Mouse (Mus musculus): ENCODE measurements around the gene Tmeff2. TPM values are rescaled to one million over a fixed set of nuclear protein-coding genes. Genes with fewer than 3 reads are reported as not detected.

The Tmeff2 gene
- polyA plus RNA-seq, 1 experiment from 2014 or later = 6.4 TPM

DNA sequence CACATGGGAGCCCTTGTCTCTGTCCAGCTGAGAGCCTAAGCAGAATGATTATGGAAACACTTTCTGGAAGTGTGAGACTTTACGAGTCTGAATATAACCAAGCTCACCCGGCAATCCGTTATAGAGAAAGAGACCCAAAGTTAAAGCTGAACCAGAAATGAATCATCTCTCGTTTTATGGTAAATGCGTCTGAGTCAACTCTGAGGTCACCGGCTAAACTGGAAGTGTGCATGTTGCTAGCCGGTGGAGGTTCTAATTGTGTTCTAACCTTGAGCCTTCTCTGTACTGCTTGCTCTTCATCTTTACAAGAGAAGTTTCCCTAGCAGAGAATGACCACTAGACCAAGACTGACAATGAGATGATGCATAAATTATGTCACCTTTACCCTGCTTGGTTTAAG, 316.8 kb downstream of the Tmeff2 start:
- no peak for ATAC-seq (ENCODE audit: insufficient number of reproducible peaks, insufficient read depth, low FRiP score, low TSS enrichment, low read depth)
- Histone ChIP-seq H3K27ac (no peak overlapping the region), H3K36me3 (no peaks in the 10 kb centered on the region), H3K9ac (replicated peaks) (no peak overlapping the region), H3K4me1 (replicated peaks) (no peaks in the 10 kb centered on the region), H3K4me3 (replicated peaks) (no peak overlapping the region), H3K9me3 (no peaks in the 10 kb centered on the region), H3K27me3 (no peaks in the 10 kb centered on the region), H3K4me2 (no peak overlapping the region)
- 83% methylated on average over 7 of the region's 7 CpGs for WGBS

GRCm38 (mm10) chr1:51225156-51225555, 324.7 kb downstream of the Tmeff2 start:
- ATAC-seq (ENCODE audit: insufficient number of reproducible peaks, insufficient read depth, low FRiP score, low TSS enrichment, low read depth) = no peak
- Histone ChIP-seq H3K4me2 (no peak overlapping the region), H3K9me3 (no peaks in the 10 kb centered on the region), H3K27me3 (no peaks in the 10 kb centered on the region), H3K27ac (no peak overlapping the region), H3K9ac (replicated peaks) (no peak overlapping the region), H3K4me3 (replicated peaks) (no peak overlapping the region), H3K4me1 (replicated peaks) (no peaks in the 10 kb centered on the region), H3K36me3 (no peaks in the 10 kb centered on the region)
- WGBS = 89% methylated on average over 7 of the region's 7 CpGs

Small RNA genes within 50 kb of the gene (microRNA-seq; reads per million reads assigned to microRNA genes)
- not detected for gene Gm25736

Data from limb, embryonic 12.5 days (tissue).